Mouse (Mus musculus) small intestine, adult 2 months (tissue): ENCODE data around the gene Asic4.

Experiments used
- CTCF ChIP-seq: fragments of 200-500 bp; IDR thresholded peaks from 2 replicates; pipeline ENCODE4 v1.5.1; 2012; ENCODE audit warnings: low read depth, mild to moderate bottlenecking, control low read depth, inconsistent platforms, low read length, moderate library complexity, mixed read lengths; ENCODE audit not compliant: insufficient replicate concordance, insufficient read length; ENCODE audit errors: extremely low read depth
- POLR2A ChIP-seq: fragments of 200-500 bp; IDR thresholded peaks from 2 replicates; pipeline ENCODE4 v1.6.1; 2012; ENCODE audit warnings: low read depth, mild to moderate bottlenecking, control low read depth, inconsistent platforms, low read length, moderate library complexity

DNA sequence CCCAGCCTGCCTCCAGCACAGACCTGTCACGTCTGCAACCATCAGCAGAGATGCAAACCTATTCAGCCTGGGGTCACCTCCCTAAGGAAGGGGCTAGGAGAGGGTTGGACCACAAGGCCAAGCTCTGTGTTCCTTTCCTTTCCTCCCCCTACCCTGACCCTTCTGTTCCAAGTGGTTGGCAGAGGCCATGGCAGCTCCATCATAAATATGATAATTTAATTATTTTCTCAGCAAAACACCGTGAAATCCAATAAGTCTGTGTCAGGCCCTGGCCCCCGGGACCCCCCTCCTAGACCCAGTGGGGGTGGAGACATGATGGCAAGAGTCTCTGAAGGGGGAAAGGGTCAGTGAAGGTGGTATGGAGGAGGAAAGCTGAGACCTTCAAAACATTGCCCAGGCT, 6.0 kb upstream of the Asic4 start:
- no peak for TF ChIP-seq POLR2A
- TF ChIP-seq CTCF: no peak
